Mouse (Mus musculus) neural tube, embryonic 11.5 days (tissue): ENCODE measurements around the gene Mmd. TPM values are rescaled to one million over a fixed set of nuclear protein-coding genes. Genes with fewer than 3 reads are reported as not detected.

Experiments used
- ATAC-seq: fragments of 200-750 bp; cut with Nextera tagmentation; 2 replicates; pipeline ENCODE4 v1.8.0; 2017; ENCODE audit warnings: moderate number of reproducible peaks, mild to moderate bottlenecking, moderate TSS enrichment, moderate library complexity; ENCODE audit not compliant: insufficient read depth, low FRiP score, low TSS enrichment
- DNase-seq: peaks from one replicate; pipeline ENCODE4 v3.0.0-alpha.2; 2015; ENCODE audit warnings: low spot score
- H3K27ac ChIP-seq: fragments of 300-500 bp; sonication (generic); 2 replicates; pipeline ENCODE4 v1.5.1; 2014; ENCODE audit warnings: low read depth, mild to moderate bottlenecking, low read length
- H3K27me3 ChIP-seq: fragments of 300-500 bp; sonication (generic); 2 replicates; pipeline ENCODE4 v1.6.1; 2014; ENCODE audit warnings: mild to moderate bottlenecking, low read length, mixed read lengths; ENCODE audit not compliant: control insufficient read depth, insufficient read depth
- H3K36me3 ChIP-seq: fragments of 300-500 bp; sonication (generic); 2 replicates; pipeline ENCODE4 v1.6.1; 2014; ENCODE audit warnings: mild to moderate bottlenecking, low read length, moderate library complexity, mixed read lengths; ENCODE audit not compliant: control insufficient read depth, insufficient read depth
- H3K4me1 ChIP-seq: fragments of 300-500 bp; sonication (generic); 2 replicates; pipeline ENCODE4 v1.6.1; 2014; ENCODE audit warnings: low read length, mixed read lengths; ENCODE audit not compliant: control insufficient read depth, insufficient read depth
- H3K4me2 ChIP-seq: fragments of 300-500 bp; sonication (generic); 2 replicates; pipeline ENCODE4 v1.6.1; 2014; ENCODE audit warnings: low read depth, mild to moderate bottlenecking, moderate library complexity
- H3K4me3 ChIP-seq: fragments of 300-500 bp; sonication (generic); 2 replicates; pipeline ENCODE4 v1.5.1; 2014; ENCODE audit warnings: low read depth, low read length
- H3K9ac ChIP-seq: fragments of 300-500 bp; sonication (generic); 2 replicates; pipeline ENCODE4 v1.6.1; 2014; ENCODE audit warnings: mild to moderate bottlenecking, low read length
- H3K9me3 ChIP-seq: fragments of 300-500 bp; sonication (generic); 2 replicates; pipeline ENCODE4 v1.6.1; 2016; ENCODE audit warnings: low read length; ENCODE audit not compliant: control insufficient read depth
- WGBS: fragments of 180-500 bp; shearing (Covaris S2); extraction: QIAGEN DNeasy Blood & Tissue Kit; methylation state at CpG from one replicate; pipeline ENCODE4 v1.1.7; 2014; 5-methylcytosine and 5-hydroxymethylcytosine counted together
- polyA plus RNA-seq: library from polyadenylated mRNA; unstranded; fragments of >200 nt; fragmentation: Nextera tagmentation; extraction: Ambion mirVana; gene quantifications from 2 replicates; pipeline ENCODE4 v1.2.1, GENCODE M21; 2014

Mmd gene
- polyA plus RNA-seq, 1 experiment from 2014 or later, result 51.6 TPM

DNA sequence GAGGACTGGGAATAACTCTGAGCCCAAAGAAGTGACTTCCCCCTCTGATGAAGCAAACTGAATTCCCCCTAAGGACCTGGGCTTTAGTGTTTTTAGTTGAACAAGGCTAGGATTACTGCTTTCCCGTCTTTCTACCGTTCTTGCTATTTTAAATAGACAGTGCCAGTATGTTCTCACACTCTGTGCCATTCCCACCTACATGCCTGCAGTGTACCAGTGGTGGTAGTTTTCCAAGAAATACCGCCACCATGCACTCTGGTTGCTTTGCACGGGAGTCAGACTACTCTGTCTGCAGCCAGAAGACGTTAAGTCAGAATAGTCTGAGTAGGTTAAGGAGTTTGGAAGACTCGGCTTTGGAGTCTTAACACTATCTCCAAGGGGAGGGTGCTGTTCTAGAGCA is 34.3 kb downstream of the Mmd start:
- ATAC-seq, result no peak
- H3K4me2 ChIP-seq, result no peak overlapping the region
- no peak for DNase-seq
- H3K9me3 ChIP-seq, result no peaks in the 10 kb centered on the region
- H3K4me3 ChIP-seq, result no peak overlapping the region
- WGBS, result 85% methylated on average over 6 of the region's 6 CpGs
- H3K27ac ChIP-seq, result no peak overlapping the region
- H3K4me1 ChIP-seq, result no peaks in the 10 kb centered on the region
- no peaks in the 10 kb centered on the region for H3K27me3 ChIP-seq
- no peak overlapping the region for H3K9ac ChIP-seq
- H3K36me3 ChIP-seq, result no peaks in the 10 kb centered on the region

GRCm38 (mm10) chr11:90284079-90284478 is 34.8 kb downstream of the Mmd start:
- no peaks in the 10 kb centered on the region for H3K4me1 ChIP-seq
- no peak overlapping the region for H3K4me3 ChIP-seq
- H3K27me3 ChIP-seq, result no peaks in the 10 kb centered on the region
- H3K27ac ChIP-seq, result no peak overlapping the region
- no peak overlapping the region for H3K9ac ChIP-seq
- no peaks in the 10 kb centered on the region for H3K9me3 ChIP-seq
- no peak for DNase-seq
- WGBS, result 77% methylated on average over 2 of the region's 2 CpGs
- no peaks in the 10 kb centered on the region for H3K36me3 ChIP-seq
- no peak for ATAC-seq
- H3K4me2 ChIP-seq, result no peak overlapping the region

DNA sequence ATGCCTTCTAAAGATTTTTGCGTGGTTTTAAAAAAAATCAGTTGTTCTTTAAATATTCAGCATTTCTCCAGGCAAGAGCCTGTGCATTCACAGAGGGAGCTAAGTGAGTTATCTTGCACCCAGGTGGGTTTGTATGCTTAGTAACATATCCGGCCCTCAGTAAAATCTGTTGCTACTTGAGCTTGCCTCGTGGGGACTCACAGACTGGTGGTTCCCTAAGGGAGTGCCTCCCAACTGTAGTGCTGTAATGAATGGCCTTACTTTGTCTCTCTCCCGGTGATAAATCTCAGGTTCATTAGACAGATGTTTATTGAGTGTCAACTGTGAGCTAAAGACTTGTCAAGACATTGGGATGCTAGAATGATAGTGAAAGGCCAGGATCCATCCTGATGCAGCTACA is 35.4 kb downstream of the Mmd start:
- Histone ChIP-seq H3K27ac (no peak overlapping the region), H3K9me3 (no peaks in the 10 kb centered on the region), H3K4me3 (no peak overlapping the region), H3K4me2 (no peak overlapping the region), H3K36me3 (no peaks in the 10 kb centered on the region), H3K27me3 (no peaks in the 10 kb centered on the region), H3K9ac (no peak overlapping the region), H3K4me1 (no peaks in the 10 kb centered on the region)
- 58% methylated on average over 4 of the region's 4 CpGs for WGBS
- ATAC-seq (no peak), DNase-seq (no peak)

GRCm38 (mm10) chr11:90286550-90287154 is 37.4 kb downstream of the Mmd start:
- Histone ChIP-seq H3K4me2 (no peak overlapping the region), H3K9me3 (no peaks in the 10 kb centered on the region), H3K9ac (no peak overlapping the region), H3K4me3 (no peak overlapping the region), H3K4me1 (no peaks in the 10 kb centered on the region), H3K27ac (no peak overlapping the region), H3K27me3 (no peaks in the 10 kb centered on the region), H3K36me3 (no peaks in the 10 kb centered on the region)
- WGBS, result 84% methylated on average over 6 of the region's 6 CpGs
- no peak for ATAC-seq
- DNase-seq, result no peak

DNA sequence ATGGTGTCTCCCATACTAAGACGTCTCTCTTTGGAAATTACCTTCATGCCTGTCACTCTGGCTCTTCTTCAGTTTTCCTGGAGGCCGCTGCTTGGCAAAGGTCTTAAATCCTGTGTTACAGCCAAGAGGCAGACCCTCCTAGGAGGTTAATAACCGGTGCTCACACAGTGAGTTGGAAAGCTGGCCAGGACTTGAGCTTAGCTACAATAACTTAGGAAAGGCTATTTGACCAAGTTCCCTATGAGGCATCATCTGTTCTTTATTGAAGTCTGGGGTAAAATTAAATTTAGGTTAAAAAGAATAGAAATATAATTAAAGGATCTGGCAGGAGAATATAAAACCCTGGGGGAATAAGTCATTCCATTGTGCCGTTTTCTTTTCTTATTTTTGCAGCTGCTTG is 41.9 kb downstream of the Mmd start:
- Histone ChIP-seq H3K36me3 (no peaks in the 10 kb centered on the region), H3K9me3 (no peaks in the 10 kb centered on the region), H3K27me3 (no peaks in the 10 kb centered on the region), H3K4me1 (no peaks in the 10 kb centered on the region), H3K4me2 (no peak overlapping the region), H3K4me3 (no peak overlapping the region), H3K27ac (no peak overlapping the region), H3K9ac (no peak overlapping the region)
- 78% methylated on average over 4 of the region's 4 CpGs for WGBS
- DNase-seq (no peak), ATAC-seq (no peak)

DNA sequence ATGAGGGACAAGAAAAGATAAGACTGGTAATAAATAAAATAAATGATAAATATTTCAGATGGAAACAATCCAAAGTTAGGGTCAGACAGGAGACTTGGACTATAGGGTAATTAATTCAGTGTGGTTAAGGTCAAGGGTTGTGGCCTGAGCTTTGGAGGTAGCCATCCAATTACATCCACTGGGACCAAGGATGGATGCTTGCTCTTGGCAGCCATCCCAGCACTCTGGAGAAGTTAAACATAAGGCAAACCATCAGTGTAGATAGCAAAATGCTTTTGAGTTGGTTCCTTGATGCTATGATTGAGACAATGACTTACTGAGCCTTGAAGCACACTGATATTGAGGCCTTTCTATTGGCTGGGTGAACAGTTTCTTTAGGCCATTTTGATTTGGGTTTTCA is 43.5 kb downstream of the Mmd start:
- Histone ChIP-seq H3K27me3 (no peaks in the 10 kb centered on the region), H3K9me3 (no peaks in the 10 kb centered on the region), H3K36me3 (no peaks in the 10 kb centered on the region), H3K9ac (no peak overlapping the region), H3K27ac (no peak overlapping the region), H3K4me1 (no peaks in the 10 kb centered on the region), H3K4me2 (no peak overlapping the region), H3K4me3 (no peak overlapping the region)
- ATAC-seq (no peak), DNase-seq (no peak)

GRCm38 (mm10) chr11:90294622-90295021 is 45.4 kb downstream of the Mmd start:
- H3K4me3 ChIP-seq, result no peak overlapping the region
- no peak overlapping the region for H3K4me2 ChIP-seq
- H3K9me3 ChIP-seq, result no peaks in the 10 kb centered on the region
- H3K27me3 ChIP-seq, result no peaks in the 10 kb centered on the region
- no peaks in the 10 kb centered on the region for H3K36me3 ChIP-seq
- DNase-seq (no peak), ATAC-seq (no peak)
- no peak overlapping the region for H3K27ac ChIP-seq
- H3K9ac ChIP-seq, result no peak overlapping the region
- no peaks in the 10 kb centered on the region for H3K4me1 ChIP-seq
- WGBS, result 96% methylated on average over 2 of the region's 2 CpGs

GRCm38 (mm10) chr11:90306067-90306466 is 56.8 kb downstream of the Mmd start:
- no peak for DNase-seq
- no peak for ATAC-seq
- H3K27ac ChIP-seq, result no peak overlapping the region
- H3K27me3 ChIP-seq, result no peaks in the 10 kb centered on the region
- H3K36me3 ChIP-seq, result no peaks in the 10 kb centered on the region
- no peak overlapping the region for H3K4me2 ChIP-seq
- H3K4me1 ChIP-seq, result no peaks in the 10 kb centered on the region
- no peak overlapping the region for H3K4me3 ChIP-seq
- no peaks in the 10 kb centered on the region for H3K9me3 ChIP-seq
- WGBS, result 87% methylated on average over 5 of the region's 5 CpGs
- no peak overlapping the region for H3K9ac ChIP-seq

DNA sequence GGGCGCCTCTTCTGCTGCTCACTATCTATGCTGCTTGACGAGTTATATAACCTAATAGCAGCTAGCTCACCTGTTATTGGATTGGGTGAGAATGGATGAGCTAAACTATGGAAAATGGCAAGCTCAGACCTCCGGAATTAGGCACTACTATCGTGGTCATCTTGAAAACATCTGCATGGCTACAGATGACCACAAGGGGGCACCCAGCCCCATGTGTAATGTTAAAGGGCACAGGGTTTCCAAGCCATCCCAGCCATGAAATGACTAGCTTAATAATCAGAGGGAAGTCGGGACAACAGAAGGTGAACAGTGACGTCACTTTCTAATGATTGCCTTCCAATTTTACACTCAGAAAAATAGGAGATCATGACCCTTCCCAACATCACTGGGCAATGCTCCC is 57.7 kb downstream of the Mmd start:
- H3K4me2 ChIP-seq, result no peak overlapping the region
- no peak for ATAC-seq
- no peak overlapping the region for H3K4me3 ChIP-seq
- peak; percentile 68 for DNase-seq
- no peak overlapping the region for H3K27ac ChIP-seq
- 66% methylated on average over 6 of the region's 6 CpGs for WGBS
- H3K9me3 ChIP-seq, result no peaks in the 10 kb centered on the region
- H3K4me1 ChIP-seq, result no peaks in the 10 kb centered on the region
- no peaks in the 10 kb centered on the region for H3K36me3 ChIP-seq
- H3K27me3 ChIP-seq, result no peaks in the 10 kb centered on the region
- no peak overlapping the region for H3K9ac ChIP-seq
